ENCODE assay signal across 8 mouse cellular contexts in the genomic region with DNA sequence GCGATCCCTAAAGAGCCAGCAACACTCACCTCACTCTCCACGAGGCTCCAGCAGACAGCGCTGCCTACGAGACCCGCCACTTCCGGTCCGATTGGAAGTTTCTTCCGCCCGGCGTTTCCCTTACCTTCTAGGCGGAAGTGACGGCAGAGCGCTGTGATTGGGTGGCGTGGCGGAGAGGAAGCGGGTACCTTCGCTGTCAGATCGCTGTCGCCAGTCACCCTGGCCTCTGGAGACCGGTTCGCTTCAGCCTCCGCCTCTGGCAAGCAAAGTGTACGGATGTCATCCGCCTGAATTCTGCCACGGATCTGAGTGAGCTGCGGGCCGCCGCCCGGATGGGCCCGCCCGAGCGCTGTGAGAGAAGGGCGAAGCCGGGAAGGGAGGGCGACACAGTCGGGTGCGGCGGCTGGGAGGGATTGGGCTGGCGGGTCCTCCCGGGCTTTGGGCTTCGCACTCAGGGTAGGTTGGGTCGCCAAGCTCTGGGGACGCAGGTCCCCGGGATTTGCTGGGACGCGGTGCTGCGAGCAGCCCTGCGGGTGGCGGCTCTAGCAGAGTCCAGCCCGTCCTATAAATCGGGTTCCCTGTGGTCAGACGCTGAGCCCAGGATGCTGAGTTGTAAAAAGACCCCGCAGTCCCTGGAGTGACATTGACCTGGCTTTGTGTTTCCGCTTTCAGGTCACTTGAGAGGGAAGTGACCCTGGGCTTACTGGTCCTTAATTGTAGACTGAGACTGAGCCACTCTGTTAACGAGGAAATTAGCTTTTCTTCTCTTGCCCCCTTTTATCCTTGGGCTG. TPM values are rescaled to one million over a fixed set of nuclear protein-coding genes. Genes with fewer than 3 reads are reported as not detected.
DNase-seq lines count a peak whose midpoint lies in the region; ATAC-seq and TF ChIP-seq lines count a peak whose summit lies in the region.

A gene (plus strand): TSS at position 67 of the 791 bp plus-strand sequence.
A gene (minus strand): TSS at position 93 of the 791 bp plus-strand sequence.

- peak within 1 kb of the TSS; percentile 96 for H3K27ac ChIP-seq in bone marrow, adult 2 months (ENCODE audit: control insufficient read depth, insufficient read depth, low read depth, low read length, poor library complexity)
- H3K27ac ChIP-seq in embryonic facial prominence, embryonic 15.5 days (replicated peaks), result peak within 1 kb of the TSS; percentile 83
- H3K27ac ChIP-seq in limb, embryonic 14.5 days (replicated peaks; ENCODE audit: low read depth, low read length), result peak within 1 kb of the TSS; percentile 58
- peak within 1 kb of the TSS; percentile 75 for H3K27ac ChIP-seq in midbrain, postnatal 0 days (ENCODE audit: low read depth, low read length)

- peak; percentile 94 for TF ChIP-seq POLR2A in bone marrow, adult 2 months (IDR thresholded peaks at IDR 0.05; ENCODE audit: borderline replicate concordance, control insufficient read depth, low read depth, low read length)
- no peak for TF ChIP-seq POLR2A in limb, embryonic 14.5 days (IDR thresholded peaks at IDR 0.05; ENCODE audit: borderline replicate concordance, extremely low read depth, insufficient read depth, insufficient read length)

- H3K36me3 ChIP-seq in embryonic facial prominence, embryonic 15.5 days, result peaks cover 14% of the 10 kb centered on the region
- H3K36me3 ChIP-seq in limb, embryonic 14.5 days (ENCODE audit: control insufficient read depth, insufficient read depth, low read length), result peaks cover 27% of the 10 kb centered on the region
- peaks cover 12% of the 10 kb centered on the region for H3K36me3 ChIP-seq in midbrain, postnatal 0 days (ENCODE audit: insufficient read depth, low read length)

- no peaks in the 10 kb centered on the region for H3K9me3 ChIP-seq in embryonic facial prominence, embryonic 15.5 days (replicated peaks)
- no peaks in the 10 kb centered on the region for H3K9me3 ChIP-seq in limb, embryonic 14.5 days (ENCODE audit: control insufficient read depth, low read length)
- H3K9me3 ChIP-seq in midbrain, postnatal 0 days (ENCODE audit: low read length), result no peaks in the 10 kb centered on the region

- peak; percentile 95 for DNase-seq in 416B (ENCODE audit: low read depth)
- peak; percentile 95 for DNase-seq in heart, adult 8-10 months (ENCODE audit: low spot score)
- DNase-seq in kidney, adult 9 months, result peak; percentile 94
- peak; percentile 96 for DNase-seq in limb, embryonic 14.5 days (ENCODE audit: low spot score)
- DNase-seq in midbrain, postnatal 0 days (ENCODE audit: low spot score), result peak; percentile 98
- DNase-seq in spleen, postnatal 14 days (ENCODE audit: low spot score in 2 of 2), result peak; percentile 84 to 91

- no peaks in the 10 kb centered on the region; the same call in 1 of the 2 replicates for H3K4me1 ChIP-seq in bone marrow, adult 2 months (ENCODE audit: control insufficient read depth, insufficient read depth, low read length)
- H3K4me1 ChIP-seq in embryonic facial prominence, embryonic 15.5 days, result peaks cover 25% of the 10 kb centered on the region
- peaks cover 7% of the 10 kb centered on the region for H3K4me1 ChIP-seq in limb, embryonic 14.5 days (ENCODE audit: control insufficient read depth, insufficient read depth, low read length)
- H3K4me1 ChIP-seq in midbrain, postnatal 0 days (ENCODE audit: insufficient read depth, low read length), result peaks cover 4% of the 10 kb centered on the region

- peak within 1 kb of the TSS; percentile 65 for H3K9ac ChIP-seq in embryonic facial prominence, embryonic 15.5 days
- H3K9ac ChIP-seq in limb, embryonic 14.5 days (ENCODE audit: low read depth, low read length, severe bottlenecking), result peak within 1 kb of the TSS; percentile 82
- peak within 1 kb of the TSS; percentile 86 for H3K9ac ChIP-seq in midbrain, postnatal 0 days (replicated peaks; ENCODE audit: low read length, poor library complexity, severe bottlenecking)

- no peak for TF ChIP-seq CTCF in bone marrow, adult 2 months (IDR thresholded peaks at IDR 0.05; ENCODE audit: control insufficient read depth, insufficient read depth, low read length)
- TF ChIP-seq CTCF in midbrain, postnatal 0 days (IDR thresholded peaks at IDR 0.05), result no peak

- H3K4me3 ChIP-seq in bone marrow, adult 2 months (replicated peaks; ENCODE audit: control insufficient read depth, low read depth, low read length), result peak within 1 kb of the TSS; percentile 81
- H3K4me3 ChIP-seq in embryonic facial prominence, embryonic 15.5 days (replicated peaks), result peak within 1 kb of the TSS; percentile 92
- H3K4me3 ChIP-seq in limb, embryonic 14.5 days (replicated peaks; ENCODE audit: low read length), result peak within 1 kb of the TSS; percentile 82
- H3K4me3 ChIP-seq in midbrain, postnatal 0 days (ENCODE audit: low read depth, low read length), result peak within 1 kb of the TSS; percentile 65

- peak within 1 kb of the TSS; percentile 74 for H3K4me2 ChIP-seq in embryonic facial prominence, embryonic 15.5 days (replicated peaks)
- peak within 1 kb of the TSS; percentile 85 for H3K4me2 ChIP-seq in limb, embryonic 14.5 days (replicated peaks; ENCODE audit: low read depth, low read length, severe bottlenecking)
- H3K4me2 ChIP-seq in midbrain, postnatal 0 days (ENCODE audit: low read depth, low read length, poor library complexity, severe bottlenecking), result peak within 1 kb of the TSS; percentile 80

- ATAC-seq in embryonic facial prominence, embryonic 15.5 days (ENCODE audit: insufficient number of reproducible peaks, low FRiP score, low TSS enrichment, low read depth), result peak; percentile 95
- ATAC-seq in limb, embryonic 14.5 days (ENCODE audit: low FRiP score, low read depth), result peak; percentile 97
- peak; percentile 99 for ATAC-seq in midbrain, postnatal 0 days (ENCODE audit: low FRiP score)

- under 1% methylated on average over 55 of the region's 55 CpGs for WGBS in bone marrow, adult 2 months
- under 1% methylated on average over 54 of the region's 55 CpGs for WGBS in embryonic facial prominence, embryonic 15.5 days
- WGBS in limb, embryonic 14.5 days, result under 1% methylated on average over 53 of the region's 55 CpGs
- WGBS in midbrain, postnatal 0 days, result under 1% methylated on average over 55 of the region's 55 CpGs

- H3K27me3 ChIP-seq in embryonic facial prominence, embryonic 15.5 days, result no peaks in the 10 kb centered on the region
- H3K27me3 ChIP-seq in limb, embryonic 14.5 days (ENCODE audit: control insufficient read depth, insufficient read depth, low read length), result no peaks in the 10 kb centered on the region
- H3K27me3 ChIP-seq in midbrain, postnatal 0 days (ENCODE audit: insufficient read depth, low read length), result no peaks in the 10 kb centered on the region

RNA-seq across cellular contexts. Expression of the first gene that starts in this region (rescaled TPM):
- polyA plus RNA-seq in bone marrow, adult 2 months (2011; ENCODE audit: insufficient read depth, insufficient read length, low replicate concordance, missing spikeins), result 10.9 and 14.3 TPM in 2 replicates
- 30.8 and 31.6 TPM in 2 replicates for polyA plus RNA-seq in embryonic facial prominence, embryonic 15.5 days (2015; fragmentation: Nextera tagmentation; extraction: Ambion mirVana)
- 1 to 10 TPM; 7.6 to 9.3 (median 7.8) TPM for total RNA-seq in heart, adult 8-10 months (2022)
- polyA plus RNA-seq in limb, embryonic 14.5 days (2012; rRNA removed), result 23.3 and 24.3 TPM in 2 replicates
- 34.1 and 36.0 TPM in 2 replicates for polyA plus RNA-seq in limb, embryonic 14.5 days (2014; fragmentation: Nextera tagmentation; extraction: Ambion mirVana)
- 33.8 and 47.3 TPM in 2 replicates for total RNA-seq in midbrain, postnatal 0 days (2014; rRNA removed)
- polyA plus RNA-seq in midbrain, postnatal 0 days (2015; fragmentation: Nextera tagmentation; extraction: Ambion mirVana), result 21.6 and 24.4 TPM in 2 replicates

RNA-seq across cellular contexts. Expression of the second gene that starts in this region (rescaled TPM):
- 10.7 and 16.3 TPM in 2 replicates for polyA plus RNA-seq in bone marrow, adult 2 months (2011; ENCODE audit: insufficient read depth, insufficient read length, low replicate concordance, missing spikeins)
- 41.6 and 43.9 TPM in 2 replicates for polyA plus RNA-seq in embryonic facial prominence, embryonic 15.5 days (2015; fragmentation: Nextera tagmentation; extraction: Ambion mirVana)
- 10 to 100 TPM in 3 of 4 experiments, 1 to 10 TPM in 1; 7.3 to 12.9 (median 11.5) TPM for total RNA-seq in heart, adult 8-10 months (2022)
- 27.6 and 41.8 TPM in 2 replicates for polyA plus RNA-seq in limb, embryonic 14.5 days (2012; rRNA removed)
- polyA plus RNA-seq in limb, embryonic 14.5 days (2014; fragmentation: Nextera tagmentation; extraction: Ambion mirVana), result 44.0 and 44.4 TPM in 2 replicates
- total RNA-seq in midbrain, postnatal 0 days (2014; rRNA removed), result 13.8 and 20.0 TPM in 2 replicates
- polyA plus RNA-seq in midbrain, postnatal 0 days (2015; fragmentation: Nextera tagmentation; extraction: Ambion mirVana), result 20.6 and 22.9 TPM in 2 replicates

Comparison
In these comparisons a context has a peak if more than half of its experiments do, and no peak if none do; other contexts are left out.
1. Peak in every context shown above with its lines: DNase-seq, ATAC-seq, H3K4me3 ChIP-seq and H3K27ac ChIP-seq.